Mouse (Mus musculus) limb, embryonic 10.5 days (tissue): Measurements from ENCODE around the gene Pak6. TPM values are rescaled to one million over a fixed set of nuclear protein-coding genes. Genes with fewer than 3 reads are reported as not detected.

Experiments used
- polyA plus RNA-seq: library from polyadenylated mRNA; unstranded; fragments of >200 nt; fragmentation: Nextera tagmentation; extraction: Ambion mirVana; gene quantifications from 2 replicates; pipeline ENCODE4 v1.2.1, GENCODE M21; 2016

Pak6 gene
- polyA plus RNA-seq, 1 experiment from 2014 or later = 0.65 TPM

Other genes starting within 250 kb of the Pak6 start
- 227 and 232 TPM in 2 replicates for gene Srp14, start 183.6 kb upstream of the Pak6 start, polyA plus RNA-seq
- 4.2 and 5.5 TPM in 2 replicates for gene Bmf, start 113.6 kb upstream of the Pak6 start, polyA plus RNA-seq
- 148 and 168 TPM in 2 replicates for gene Bub1b, start 65.1 kb upstream of the Pak6 start, polyA plus RNA-seq
- not detected in 2 replicates for gene Ankrd63, start 40.7 kb downstream of the Pak6 start, polyA plus RNA-seq
- gene Plcb2, start 65.1 kb downstream of the Pak6 start, polyA plus RNA-seq = 0.28 and 0.36 TPM in 2 replicates
- 16.1 and 16.3 TPM in 2 replicates for gene Inafm2, start 82.5 kb downstream of the Pak6 start, polyA plus RNA-seq
- gene Ccdc9b, start 99.4 kb downstream of the Pak6 start, polyA plus RNA-seq = 0.05 and 0.08 TPM in 2 replicates
- not detected in 2 replicates for gene Phgr1, start 109.5 kb downstream of the Pak6 start, polyA plus RNA-seq
- 0.04 and 0.11 TPM in 2 replicates for gene Disp2, start 116.4 kb downstream of the Pak6 start, polyA plus RNA-seq
- 150 and 157 TPM in 2 replicates for gene Knstrn, start 150.7 kb downstream of the Pak6 start, polyA plus RNA-seq
- 86.6 and 90.6 TPM in 2 replicates for gene Ivd, start 198.7 kb downstream of the Pak6 start, polyA plus RNA-seq
- 2.4 and 2.6 TPM in 2 replicates for gene Bahd1, start 237.1 kb downstream of the Pak6 start, polyA plus RNA-seq